Mouse (Mus musculus) liver, adult 2 months (tissue): ENCODE data around the gene Rpa2. TPM values are rescaled to one million over a fixed set of nuclear protein-coding genes. Genes with fewer than 3 reads are reported as not detected.
"Not testable (repeated sequence)": the region's sequence is repeated elsewhere in the genome, so short reads cannot be mapped to it uniquely, and the experiment has no call there.

Experiments
- DNase-seq: peaks from one replicate; pipeline ENCODE4 v3.0.0-alpha.2; 2011; ENCODE audit warnings: low read depth, low spot score; ENCODE audit errors: extremely low read depth
- H3K27ac ChIP-seq: fragments of 200-500 bp; replicated peaks from 2 replicates; pipeline ENCODE4 v1.5.1; 2012; ENCODE audit warnings: low read depth, mild to moderate bottlenecking, control low read depth, inconsistent platforms, low read length; ENCODE audit not compliant: insufficient read depth
- H3K27me3 ChIP-seq: fragments of 200-500 bp; 2 replicates; pipeline ENCODE4 v1.6.1; 2012; ENCODE audit warnings: mild to moderate bottlenecking, moderate library complexity, low read length, inconsistent platforms; ENCODE audit not compliant: control insufficient read depth, insufficient read depth
- H3K36me3 ChIP-seq: fragments of 200-500 bp; 2 replicates; pipeline ENCODE4 v1.6.1; 2012; ENCODE audit warnings: low read length, inconsistent platforms; ENCODE audit not compliant: control insufficient read depth, insufficient read depth
- H3K4me1 ChIP-seq: fragments of 200-500 bp; 2 replicates; pipeline ENCODE4 v1.6.1; 2011; ENCODE audit warnings: low read length; ENCODE audit not compliant: control insufficient read depth, insufficient read depth
- H3K4me3 ChIP-seq: fragments of 200-500 bp; 2 replicates; pipeline ENCODE4 v1.5.1; 2011; ENCODE audit warnings: low read depth, mild to moderate bottlenecking, control low read depth, low read length, moderate library complexity; ENCODE audit not compliant: insufficient read depth
- H3K79me2 ChIP-seq: fragments of 200-500 bp; 2 replicates; pipeline ENCODE4 v1.6.1; 2012; ENCODE audit warnings: inconsistent platforms, mild to moderate bottlenecking, low read length, moderate library complexity; ENCODE audit not compliant: control insufficient read depth, insufficient read depth
- H3K9ac ChIP-seq: fragments of 200-500 bp; 2 replicates; pipeline ENCODE4 v1.6.1; 2012; ENCODE audit warnings: low read depth, mild to moderate bottlenecking, control low read depth, inconsistent platforms, low read length
- CTCF ChIP-seq: fragments of 200-500 bp; IDR thresholded peaks from 2 replicates; pipeline ENCODE4 v1.5.1; 2011; ENCODE audit warnings: low read depth, low read length, control low read depth
- POLR2A ChIP-seq: fragments of 200-500 bp; IDR thresholded peaks from 2 replicates; pipeline ENCODE4 v1.6.1; 2011; ENCODE audit warnings: low read length, control low read depth; ENCODE audit not compliant: insufficient read depth; ENCODE audit errors: extremely low read depth
- WGBS: fragments of 180-500 bp; shearing (Covaris S2); methylation state at CpG from one replicate; pipeline ENCODE4 v1.1.7; 2018; 5-methylcytosine and 5-hydroxymethylcytosine counted together
- polyA plus RNA-seq: library from polyadenylated mRNA; depleted of rRNA; stranded (reverse); fragments of >200 nt; gene quantifications from 2 replicates; pipeline ENCODE4 v1.2.3, GENCODE M21; 2012
- total RNA-seq: library from RNA; depleted of rRNA; stranded (reverse); fragments of >200 nt; gene quantifications from 2 replicates; pipeline ENCODE4 v1.2.3, GENCODE M21; 2014

Gene Rpa2
- total and polyA plus RNA-seq, 2 experiments = 6.6 to 9.2 TPM

- no peak for TF ChIP-seq CTCF
- no peak for DNase-seq
- no peaks in the 10 kb centered on the region for H3K36me3 ChIP-seq
- H3K4me3 ChIP-seq = no peak overlapping the region
- H3K4me1 ChIP-seq = no peaks in the 10 kb centered on the region
- H3K9ac ChIP-seq = no peak overlapping the region
- H3K27ac ChIP-seq = no peak overlapping the region
- H3K27me3 ChIP-seq = no peaks in the 10 kb centered on the region
- WGBS = 87% methylated on average over 8 of the region's 8 CpGs
- no peaks in the 10 kb centered on the region for H3K79me2 ChIP-seq
Observed at GRCm38 (mm10) chr4:132789731-132790130, 21.6 kb downstream of the Rpa2 start.

DNA sequence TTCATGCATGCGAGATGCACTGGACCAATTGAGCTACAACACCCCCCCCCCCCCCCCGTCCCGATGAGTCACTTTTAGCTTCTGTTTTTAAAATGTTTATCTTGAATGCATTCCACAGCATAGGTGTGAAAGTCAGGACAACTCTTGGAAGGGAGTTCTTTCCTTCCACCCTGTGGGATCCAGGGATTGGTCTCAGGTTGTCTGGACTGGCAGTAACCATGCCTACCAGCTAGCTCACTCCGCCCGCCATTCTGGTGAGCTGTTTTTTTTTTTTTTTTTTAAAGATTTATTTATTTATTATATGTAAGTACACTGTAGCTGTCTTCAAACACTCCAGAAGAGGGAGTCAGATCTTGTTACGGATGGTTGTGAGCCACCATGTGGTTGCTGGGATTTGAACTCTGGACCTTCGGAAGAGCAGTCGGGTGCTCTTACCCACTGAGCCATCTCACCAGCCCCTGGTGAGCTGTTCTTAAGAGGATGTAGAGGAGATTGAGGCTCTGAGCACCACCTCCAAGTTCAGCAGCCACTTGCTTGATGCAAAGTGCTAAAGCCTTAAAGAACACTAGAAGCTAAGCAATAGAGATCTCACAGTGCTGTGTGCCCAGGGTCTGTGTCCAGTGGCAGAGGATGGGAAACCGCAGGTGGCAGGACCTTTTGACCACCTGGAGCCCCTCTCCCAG lies 25.3 kb downstream of the Rpa2 start:
- H3K4me1 ChIP-seq, H3K27me3 ChIP-seq, H3K4me3 ChIP-seq, DNase-seq, H3K36me3 ChIP-seq, H3K79me2 ChIP-seq, H3K9ac ChIP-seq: not testable (repeated sequence)
- 89% methylated on average over 8 of the region's 9 CpGs for WGBS
- 0 out of 2 replicates have a peak overlapping the region, but pooled peaks have one; percentile 6 for H3K27ac ChIP-seq

DNA sequence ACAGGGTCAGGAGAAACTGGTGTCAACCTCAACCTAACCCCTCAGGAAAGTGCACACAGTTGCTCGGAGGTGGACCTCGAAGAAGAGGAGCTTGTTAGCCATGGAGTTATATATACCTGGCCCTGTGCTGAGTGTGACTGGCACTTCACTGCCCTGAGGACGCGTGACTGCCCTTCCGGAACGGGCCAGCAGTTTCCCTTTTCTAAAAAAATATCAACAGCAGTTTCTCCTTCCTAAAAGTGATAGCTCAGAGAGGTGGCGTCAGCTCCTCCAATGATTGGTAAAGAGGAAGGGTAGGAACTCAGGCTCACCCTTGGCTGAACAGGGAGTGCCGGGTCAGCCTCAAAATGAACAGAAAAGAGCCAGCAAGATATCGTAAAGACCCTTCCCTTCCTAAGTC lies 25.9 kb downstream of the Rpa2 start:
- H3K9ac ChIP-seq = no peak overlapping the region
- TF ChIP-seq CTCF (no peak), POLR2A (no peak)
- WGBS = 53% methylated on average over 9 of the region's 9 CpGs
- peaks cover 4% of the 10 kb centered on the region; the same call in 1 of the 2 replicates for H3K27me3 ChIP-seq
- peak; percentile 20 for DNase-seq
- no peak overlapping the region for H3K4me3 ChIP-seq
- no peaks in the 10 kb centered on the region for H3K36me3 ChIP-seq
- H3K79me2 ChIP-seq = no peaks in the 10 kb centered on the region
- H3K27ac ChIP-seq = 0 out of 2 replicates have a peak overlapping the region, but pooled peaks have one; percentile 6
- H3K4me1 ChIP-seq = no peaks in the 10 kb centered on the region

DNA sequence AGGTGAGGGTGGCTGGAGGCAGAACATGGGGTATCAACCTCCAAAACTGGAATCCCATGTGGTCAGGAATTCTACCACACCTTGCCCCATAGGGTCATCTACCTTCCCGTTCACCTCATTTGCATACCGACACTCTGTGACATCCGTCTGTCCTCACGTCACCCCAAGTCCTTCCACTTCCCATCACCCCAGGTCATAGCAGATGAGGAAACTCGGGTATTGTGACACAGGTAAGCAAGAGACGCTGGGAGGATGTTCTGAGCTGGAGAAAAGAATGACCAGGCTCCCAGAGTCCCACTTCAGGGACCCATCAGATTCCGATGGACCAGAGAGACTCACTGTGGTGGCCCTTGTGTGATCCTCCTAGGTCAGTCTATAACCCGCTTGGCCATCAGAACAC lies 26.6 kb downstream of the Rpa2 start:
- Histone ChIP-seq H3K36me3 (no peaks in the 10 kb centered on the region), H3K4me3 (peak overlapping the region; percentile 38), H3K27ac (peak overlapping the region; percentile 43), H3K4me1 (no peaks in the 10 kb centered on the region), H3K79me2 (no peaks in the 10 kb centered on the region), H3K27me3 (peaks cover 4% of the 10 kb centered on the region; the same call in 1 of the 2 replicates), H3K9ac (peak overlapping the region; percentile 24; the same call in 1 of the 2 replicates)
- 59% methylated on average over 8 of the region's 8 CpGs for WGBS
- no peak for TF ChIP-seq CTCF
- no peak for TF ChIP-seq POLR2A
- peak; percentile 26 for DNase-seq

DNA sequence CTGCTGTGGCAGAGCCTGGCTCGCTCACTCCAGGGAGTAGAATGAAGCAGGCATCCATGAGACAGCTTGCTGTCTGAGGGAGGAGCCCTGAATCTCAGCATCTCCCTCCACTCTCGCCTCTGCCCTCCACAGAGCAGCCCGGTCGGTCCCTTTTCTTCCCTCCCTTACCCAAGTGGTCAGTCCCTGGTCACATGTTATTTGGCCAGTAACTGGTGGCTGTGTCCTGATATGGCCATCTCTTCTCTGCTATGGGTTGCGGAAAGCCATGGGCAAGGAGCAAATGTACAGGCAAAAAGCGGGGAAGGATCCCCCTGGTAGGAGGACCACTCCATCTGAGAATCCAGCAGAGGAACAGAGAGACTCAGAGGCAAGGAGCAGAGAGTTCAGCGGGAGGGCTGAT lies 27.0 kb downstream of the Rpa2 start:
- 80% methylated on average over 7 of the region's 7 CpGs for WGBS
- DNase-seq = no peak
- H3K79me2 ChIP-seq = no peaks in the 10 kb centered on the region
- TF ChIP-seq POLR2A (no peak), CTCF (no peak)
- peak overlapping the region; percentile 43 for H3K27ac ChIP-seq
- H3K4me1 ChIP-seq = no peaks in the 10 kb centered on the region
- peak overlapping the region; percentile 0; the same call in 1 of the 2 replicates for H3K4me3 ChIP-seq
- H3K27me3 ChIP-seq = peaks cover 4% of the 10 kb centered on the region; the same call in 1 of the 2 replicates
- H3K9ac ChIP-seq = peak overlapping the region; percentile 24; the same call in 1 of the 2 replicates
- no peaks in the 10 kb centered on the region for H3K36me3 ChIP-seq

DNA sequence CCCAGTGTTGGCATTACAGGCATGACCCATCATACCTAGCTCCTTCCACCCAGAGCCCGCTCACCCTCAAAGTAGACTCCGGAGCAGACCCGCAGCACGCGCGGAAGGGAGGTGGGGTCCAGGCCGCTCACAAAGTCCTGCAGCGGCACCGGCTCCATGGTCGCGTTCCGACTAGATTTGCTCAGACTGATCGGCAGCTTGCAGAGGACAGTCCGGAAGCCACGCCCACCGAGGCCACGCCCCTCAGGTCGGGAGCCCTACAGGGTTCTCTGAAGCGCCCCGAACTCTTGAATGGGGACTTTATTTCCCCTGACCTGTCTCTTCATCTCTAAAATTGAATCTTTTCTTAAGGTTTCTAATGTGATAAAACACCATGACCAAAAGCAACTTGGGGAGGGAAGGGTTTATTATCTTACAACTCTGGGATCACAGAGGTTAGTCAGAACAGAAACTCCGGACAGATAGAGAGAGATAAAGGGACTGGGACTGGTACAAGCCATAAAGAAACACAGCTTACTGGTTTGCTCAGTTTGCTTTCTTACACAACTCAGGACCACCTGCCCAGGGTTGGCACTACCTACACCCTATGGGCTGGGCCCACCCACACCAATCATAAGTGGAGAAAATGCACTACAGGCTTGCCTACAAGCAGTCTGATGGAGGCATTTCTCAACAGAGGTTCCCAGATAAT lies 28.2 kb downstream of the Rpa2 start, which contains the start of gene Themis2:
Themis2 (minus strand) TSS at position 192 of the 691 bp plus-strand sequence.
- Histone ChIP-seq H3K27ac (no peak within 1 kb of the TSS), H3K36me3 (no peaks in the 10 kb centered on the region), H3K79me2 (no peaks in the 10 kb centered on the region), H3K4me3 (peak within 1 kb of the TSS; percentile 62), H3K27me3 (peaks cover 4% of the 10 kb centered on the region; the same call in 1 of the 2 replicates), H3K9ac (peak within 1 kb of the TSS; percentile 60), H3K4me1 (no peaks in the 10 kb centered on the region)
- TF ChIP-seq CTCF (no peak), POLR2A (no peak)
- peak; percentile 41 for DNase-seq
- 3% methylated on average over 21 of the region's 21 CpGs for WGBS
